Comparison of ENCODE assay signal across 24 mouse cellular contexts in genomic region chr5:131517677-131518076, GRCm38 (mm10).
DNase-seq lines count a peak whose midpoint lies in the region; ATAC-seq lines count a peak whose summit lies in the region.
"Had no signal": no experiment of that assay in that cellular context is flagged by ENCODE, and none has a peak within 500 bp of the region (broad histone marks: within the 10 kb centered on the region; RNA-seq: fewer than 3 reads in every experiment).

No protein-coding gene starts in this region.

- 71% methylated on average over 4 of the region's 4 CpGs for WGBS in forebrain, embryonic 15.5 days
- WGBS in forebrain, embryonic 11.5 days: 80% methylated on average over 4 of the region's 4 CpGs
- 64% methylated on average over 4 of the region's 4 CpGs for WGBS in midbrain, embryonic 13.5 days
- WGBS in midbrain, embryonic 14.5 days: 64% methylated on average over 4 of the region's 4 CpGs
- 7% methylated on average over 4 of the region's 4 CpGs for WGBS in heart, embryonic 14.5 days

- no peak overlapping the region for H3K4me3 ChIP-seq in forebrain, embryonic 15.5 days
- H3K4me3 ChIP-seq in forebrain, embryonic 11.5 days (ENCODE audit: low read depth, low read length): no peak overlapping the region
- H3K4me3 ChIP-seq in midbrain, embryonic 13.5 days (replicated peaks): no peak overlapping the region
- H3K4me3 ChIP-seq in midbrain, embryonic 14.5 days (replicated peaks; ENCODE audit: low read depth, low read length): no peak overlapping the region
- H3K4me3 ChIP-seq in heart, embryonic 14.5 days (ENCODE audit: control insufficient read depth in 1 of 2, insufficient read depth in 1 of 2, low read depth in 1 of 2, low read length in 2 of 2): no peak overlapping the region
- H3K4me3 ChIP-seq: kidney, embryonic 15.5 days; liver, embryonic 12.5 days; midbrain, embryonic 10.5 days had no signal

- H3K4me2 ChIP-seq in forebrain, embryonic 15.5 days (replicated peaks): no peak overlapping the region
- no peak overlapping the region for H3K4me2 ChIP-seq in forebrain, embryonic 11.5 days (ENCODE audit: low read depth, low read length, severe bottlenecking)
- H3K4me2 ChIP-seq in midbrain, embryonic 13.5 days (replicated peaks): no peak overlapping the region
- H3K4me2 ChIP-seq in midbrain, embryonic 14.5 days (ENCODE audit: low read length): no peak overlapping the region
- peak overlapping the region; percentile 19 for H3K4me2 ChIP-seq in heart, embryonic 14.5 days (ENCODE audit: low read length)
- H3K4me2 ChIP-seq: hindbrain, embryonic 14.5 days; kidney, embryonic 15.5 days; liver, embryonic 12.5 days had no signal

- DNase-seq in forebrain, embryonic 11.5 days (ENCODE audit: low spot score): no peak
- no peak for DNase-seq in midbrain, embryonic 14.5 days
- DNase-seq in heart, postnatal 4 days: peak; percentile 49
- no peak for DNase-seq in adipocyte (ENCODE audit: low spot score)
- DNase-seq in left cerebral cortex, adult 9 months (ENCODE audit: low spot score in 2 of 2): no peak
- DNase-seq: adrenal gland, postnatal 25 days; cerebellum, adult 11-12 months; cerebellum, postnatal 14 days; embryo, embryonic 11 days; gastrocnemius, postnatal 14 days; kidney, postnatal 4 days; lung, adult 2 months; lung, postnatal 4 days; right cerebral cortex, postnatal 14 days; spleen, adult 18-20 months; thymus, postnatal 36 days had no signal

- no peaks in the 10 kb centered on the region for H3K9me3 ChIP-seq in forebrain, embryonic 15.5 days
- no peaks in the 10 kb centered on the region for H3K9me3 ChIP-seq in forebrain, embryonic 11.5 days (ENCODE audit: control insufficient read depth, low read length)
- no peaks in the 10 kb centered on the region for H3K9me3 ChIP-seq in midbrain, embryonic 13.5 days
- no peaks in the 10 kb centered on the region for H3K9me3 ChIP-seq in midbrain, embryonic 14.5 days (ENCODE audit: control insufficient read depth, low read length)
- H3K9me3 ChIP-seq in heart, embryonic 14.5 days (ENCODE audit: control insufficient read depth, low read length): peaks cover under 1% of the 10 kb centered on the region; the same call in 1 of the 2 replicates
- H3K9me3 ChIP-seq: kidney, embryonic 15.5 days; liver, embryonic 12.5 days; midbrain, embryonic 10.5 days had no signal

- H3K4me1 ChIP-seq in forebrain, embryonic 15.5 days: peaks cover 66% of the 10 kb centered on the region
- H3K4me1 ChIP-seq in forebrain, embryonic 11.5 days (replicated peaks; ENCODE audit: control insufficient read depth, insufficient read depth, low read length): peaks cover 5% of the 10 kb centered on the region; the same call in 1 of the 2 replicates
- H3K4me1 ChIP-seq in midbrain, embryonic 13.5 days (replicated peaks): peaks cover 73% of the 10 kb centered on the region
- peaks cover 34% of the 10 kb centered on the region for H3K4me1 ChIP-seq in midbrain, embryonic 14.5 days (ENCODE audit: control insufficient read depth, insufficient read depth, low read length)
- peaks cover 30 to 42% of the 10 kb centered on the region in 2 experiments for H3K4me1 ChIP-seq in heart, embryonic 14.5 days (ENCODE audit: control insufficient read depth in 2 of 2, insufficient read depth in 2 of 2, low read length in 2 of 2)
- H3K4me1 ChIP-seq: liver, embryonic 12.5 days had no signal

- 0 out of 2 replicates have a peak overlapping the region, but pooled peaks have one; percentile 15 for H3K27ac ChIP-seq in forebrain, embryonic 15.5 days (replicated peaks)
- H3K27ac ChIP-seq in forebrain, embryonic 11.5 days (ENCODE audit: low read depth, low read length): no peak overlapping the region
- H3K27ac ChIP-seq in midbrain, embryonic 13.5 days: 0 out of 2 replicates have a peak overlapping the region, but pooled peaks have one; percentile 22
- no peak overlapping the region for H3K27ac ChIP-seq in midbrain, embryonic 14.5 days (replicated peaks; ENCODE audit: low read depth, low read length)
- H3K27ac ChIP-seq in heart, embryonic 14.5 days (replicated peaks in 1 of 2; ENCODE audit: control insufficient read depth in 1 of 2, insufficient read depth in 1 of 2, low read depth in 2 of 2, low read length in 2 of 2): peak overlapping the region; percentile 46 to 53
- H3K27ac ChIP-seq: hindbrain, embryonic 14.5 days; kidney, embryonic 15.5 days; liver, embryonic 12.5 days; midbrain, embryonic 10.5 days had no signal

- H3K36me3 ChIP-seq in forebrain, embryonic 15.5 days: no peaks in the 10 kb centered on the region
- H3K36me3 ChIP-seq in forebrain, embryonic 11.5 days (ENCODE audit: control insufficient read depth, insufficient read depth, low read length): no peaks in the 10 kb centered on the region
- peaks cover 2% of the 10 kb centered on the region; the same call in 1 of the 2 replicates for H3K36me3 ChIP-seq in midbrain, embryonic 13.5 days
- H3K36me3 ChIP-seq in midbrain, embryonic 14.5 days (ENCODE audit: control insufficient read depth, insufficient read depth, low read length): no peaks in the 10 kb centered on the region
- no peaks in the 10 kb centered on the region for H3K36me3 ChIP-seq in heart, embryonic 14.5 days (ENCODE audit: control insufficient read depth, insufficient read depth, low read length)
- H3K36me3 ChIP-seq: kidney, embryonic 15.5 days; liver, embryonic 12.5 days had no signal

- ATAC-seq in forebrain, embryonic 15.5 days (replicated peaks): no peak
- ATAC-seq in forebrain, embryonic 11.5 days (replicated peaks; ENCODE audit: low FRiP score): no peak
- no peak for ATAC-seq in midbrain, embryonic 13.5 days
- no peak for ATAC-seq in midbrain, embryonic 14.5 days (ENCODE audit: low FRiP score, low TSS enrichment)
- ATAC-seq in heart, embryonic 14.5 days (ENCODE audit: insufficient number of reproducible peaks, insufficient read depth, low FRiP score, low read depth): peak; percentile 55
- ATAC-seq: activated CD4-positive, CD25-positive, alpha-beta regulatory T cell, adult 4 months; liver, embryonic 12.5 days had no signal

- H3K27me3 ChIP-seq in forebrain, embryonic 15.5 days: no peaks in the 10 kb centered on the region
- H3K27me3 ChIP-seq in forebrain, embryonic 11.5 days (ENCODE audit: control insufficient read depth, insufficient read depth, low read length): no peaks in the 10 kb centered on the region
- H3K27me3 ChIP-seq in midbrain, embryonic 13.5 days: no peaks in the 10 kb centered on the region
- no peaks in the 10 kb centered on the region for H3K27me3 ChIP-seq in midbrain, embryonic 14.5 days (ENCODE audit: control insufficient read depth, insufficient read depth, low read length)
- peaks cover 5% of the 10 kb centered on the region; the same call in 1 of the 2 replicates for H3K27me3 ChIP-seq in heart, embryonic 14.5 days (ENCODE audit: control insufficient read depth, insufficient read depth, low read length)
- H3K27me3 ChIP-seq: kidney, embryonic 15.5 days; liver, embryonic 12.5 days had no signal

- no peak overlapping the region for H3K9ac ChIP-seq in forebrain, embryonic 15.5 days (replicated peaks)
- H3K9ac ChIP-seq in forebrain, embryonic 11.5 days (ENCODE audit: low read length): no peak overlapping the region
- H3K9ac ChIP-seq in midbrain, embryonic 13.5 days (replicated peaks): no peak overlapping the region
- H3K9ac ChIP-seq in midbrain, embryonic 14.5 days (replicated peaks; ENCODE audit: low read length): no peak overlapping the region
- peak overlapping the region; percentile 6; the same call in 1 of the 2 replicates for H3K9ac ChIP-seq in heart, embryonic 14.5 days (ENCODE audit: low read length)
- H3K9ac ChIP-seq: hindbrain, embryonic 14.5 days; kidney, embryonic 15.5 days; liver, embryonic 12.5 days had no signal

Comparison
In these comparisons a context has a peak if more than half of its experiments do, and no peak if none do; other contexts are left out.
1. H3K27ac ChIP-seq: peak in forebrain, embryonic 15.5 days (single experiment), midbrain, embryonic 13.5 days (single experiment) and heart, embryonic 14.5 days (2 of 2); none in forebrain, embryonic 11.5 days (single experiment) and midbrain, embryonic 14.5 days (single experiment).